In the genomic region with DNA sequence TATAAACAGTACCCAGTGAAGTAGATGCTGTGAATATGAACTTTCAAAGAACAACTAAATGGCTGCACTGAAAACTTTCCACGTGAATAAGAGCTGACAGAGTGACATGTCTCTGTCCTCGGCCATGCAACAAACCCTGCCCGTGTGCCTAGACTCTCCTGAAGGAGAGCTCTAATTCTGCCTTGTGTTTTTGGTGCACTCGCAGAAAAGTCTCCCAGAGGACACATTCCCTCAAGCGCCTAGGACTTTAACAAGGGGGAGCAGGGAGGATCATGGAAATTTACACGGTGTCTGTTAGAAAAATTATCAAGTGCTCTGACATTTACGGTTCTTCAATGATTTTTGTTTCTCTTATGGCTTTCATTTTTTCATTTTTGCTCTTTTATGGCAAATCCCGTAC, we compare ENCODE assay signal across 19 mouse cellular contexts. TPM values are rescaled to one million over a fixed set of nuclear protein-coding genes. Genes with fewer than 3 reads are reported as not detected.
"Had no signal": no experiment of that assay in that cellular context is flagged by ENCODE, and none has a peak within 500 bp of the region (broad histone marks: within the 10 kb centered on the region; RNA-seq: fewer than 3 reads in every experiment).

No protein-coding gene starts in this region.

- H3K4me3 ChIP-seq: lung, embryonic 15.5 days; megakaryocyte, embryonic 14.5 days; midbrain, embryonic 12.5 days; midbrain, embryonic 15.5 days; neural tube, embryonic 12.5 days; stomach, embryonic 15.5 days had no signal

- H3K4me2 ChIP-seq: lung, embryonic 15.5 days; midbrain, embryonic 12.5 days; midbrain, embryonic 15.5 days; neural tube, embryonic 12.5 days; stomach, embryonic 15.5 days had no signal

- H3K9me3 ChIP-seq: lung, embryonic 15.5 days; megakaryocyte, embryonic 14.5 days; midbrain, embryonic 12.5 days; midbrain, embryonic 15.5 days; neural tube, embryonic 12.5 days; stomach, embryonic 15.5 days had no signal

- H3K36me3 ChIP-seq: lung, embryonic 15.5 days; midbrain, embryonic 12.5 days; midbrain, embryonic 15.5 days; neural tube, embryonic 12.5 days; stomach, embryonic 15.5 days had no signal

- ATAC-seq: lung, postnatal 0 days; midbrain, embryonic 15.5 days had no signal

- H3K27ac ChIP-seq: lung, embryonic 15.5 days; macrophage; midbrain, embryonic 12.5 days; midbrain, embryonic 15.5 days; neural tube, embryonic 12.5 days; stomach, embryonic 15.5 days; stomach, postnatal 0 days had no signal

- H3K9ac ChIP-seq: lung, embryonic 15.5 days; midbrain, embryonic 12.5 days; midbrain, embryonic 15.5 days; neural tube, embryonic 12.5 days; stomach, embryonic 15.5 days had no signal

- H3K27me3 ChIP-seq: lung, embryonic 15.5 days; midbrain, embryonic 12.5 days; midbrain, embryonic 15.5 days; neural tube, embryonic 12.5 days; stomach, embryonic 15.5 days had no signal

- DNase-seq: lung, adult 2 months; lung, postnatal 14 days; lung, postnatal 36 days; right cerebral cortex, postnatal 14 days; thymus, adult 2 months; thymus, postnatal 25 days; thymus, postnatal 4 days had no signal

- H3K4me1 ChIP-seq: megakaryocyte, embryonic 14.5 days; midbrain, embryonic 12.5 days; midbrain, embryonic 15.5 days; neural tube, embryonic 12.5 days had no signal

RNA-seq across cellular contexts. Expression of a gene that starts 13.7 kb away (rescaled TPM):
- total RNA-seq: megakaryocyte progenitor cell, adult 5-6 weeks; monocyte, adult 5-6 weeks; neutrophil, adult 5-6 weeks had no signal
- polyA plus RNA-seq: macrophage had no signal
